Mouse (Mus musculus): ENCODE results near the gene Pde6c.

- TF ChIP-seq CTCF (IDR thresholded peaks at IDR 0.05; ENCODE audit: borderline replicate concordance, insufficient read depth, low read length), result no peak
- no peak for TF ChIP-seq POLR2A (IDR thresholded peaks at IDR 0.05; ENCODE audit: low read depth, low read length)
Observed at GRCm38 (mm10) chr19:38228699-38229098, 96.1 kb downstream of the Pde6c start.

All from embryonic fibroblast, embryonic 13.5 days (primary cell).